Mouse (Mus musculus) granulocyte monocyte progenitor cell, adult 5-6 weeks (primary cell): ENCODE results near the gene Trappc6a. TPM values are rescaled to one million over a fixed set of nuclear protein-coding genes. Genes with fewer than 3 reads are reported as not detected.

Experiments
- ATAC-seq: replicated peaks from 2 replicates; pipeline ENCODE4 v1.8.0; 2016; ENCODE audit warnings: mild to moderate bottlenecking, moderate TSS enrichment, inconsistent platforms; ENCODE audit not compliant: poor library complexity, severe bottlenecking
- total RNA-seq, 2 experiments: library from RNA; stranded (forward) in 1 of 2; stranded (reverse) in 1 of 2; fragments of 200-712, 200-1000 nt in 1 of 2; fragments of >200 nt in 1 of 2; fragmentation: Nextera tagmentation in 1 of 2; gene quantifications; 2 replicates each; pipeline ENCODE4 v1.2.3; 2014 to 2017

Trappc6a gene
- total RNA-seq, 2 experiments from 2014 or later, result 28.2 to 83.4 TPM

DNA sequence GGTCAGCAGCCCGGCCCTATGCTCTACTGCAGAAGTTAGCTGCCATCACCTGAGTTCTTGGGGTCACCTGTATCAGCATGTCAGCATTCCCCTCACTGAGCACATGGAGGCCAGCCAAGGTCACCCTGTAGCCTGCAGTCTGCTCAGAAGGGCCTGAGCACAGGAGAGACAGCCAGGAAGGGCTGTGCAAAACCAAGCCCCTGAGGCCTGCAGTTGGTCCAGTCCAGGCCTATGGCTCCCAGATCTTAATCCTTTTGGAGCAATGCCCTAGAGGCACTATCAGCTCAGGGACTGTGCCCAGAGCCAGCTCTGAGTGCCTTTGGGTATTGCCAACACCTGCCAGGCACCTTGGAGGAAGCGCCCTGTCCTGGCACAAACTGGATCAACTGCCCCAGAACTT, 48.9 kb downstream of the Trappc6a start:
- ATAC-seq, result no peak

DNA sequence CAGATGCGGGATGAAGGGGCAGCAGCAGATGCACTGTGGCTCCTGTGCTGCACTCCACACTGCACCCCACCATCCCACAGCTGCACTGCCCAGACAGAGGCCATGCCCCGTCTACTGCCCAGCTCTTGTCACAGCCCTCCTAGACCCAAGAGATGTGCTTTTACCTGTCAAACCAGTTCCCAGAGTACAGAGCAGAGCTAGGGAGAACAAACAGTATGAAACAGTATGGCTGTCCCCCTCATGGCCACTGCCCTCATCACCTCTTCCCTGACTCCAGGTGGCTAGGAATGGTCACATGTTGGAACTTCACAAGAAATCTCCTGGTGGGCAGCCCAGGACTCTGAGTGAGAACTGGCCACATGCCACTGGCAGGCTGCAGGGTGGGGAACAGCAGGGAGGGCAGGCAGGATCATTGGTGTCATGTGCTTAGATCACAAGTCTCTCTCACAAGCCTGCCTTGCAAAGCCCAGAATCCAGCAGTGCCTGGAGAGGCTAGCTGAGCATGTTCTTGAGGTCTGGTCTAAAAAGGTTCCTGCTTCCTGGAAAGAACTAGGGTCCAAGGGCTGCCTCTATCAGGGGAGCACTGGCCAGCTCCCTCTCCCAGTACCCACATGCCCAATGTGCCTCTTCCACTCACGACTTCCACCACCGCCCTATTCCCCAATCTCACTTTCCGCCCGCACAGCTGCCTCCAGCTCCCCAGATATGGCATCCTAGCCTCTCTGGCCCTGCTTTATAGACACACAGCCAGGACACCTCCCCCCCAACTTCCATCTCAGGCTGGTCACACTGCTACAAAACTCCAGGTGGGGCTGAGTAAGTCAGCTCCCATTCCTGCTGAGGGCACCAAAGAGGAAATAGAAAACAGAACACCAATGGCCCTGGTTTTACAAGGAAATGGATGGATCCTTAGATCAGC, 50.0 kb downstream of the Trappc6a start:
- no peak for ATAC-seq

GRCm38 (mm10) chr7:19558965-19559364, 50.8 kb downstream of the Trappc6a start:
- peak; percentile 17; the same call in 1 of the 2 replicates for ATAC-seq

DNA sequence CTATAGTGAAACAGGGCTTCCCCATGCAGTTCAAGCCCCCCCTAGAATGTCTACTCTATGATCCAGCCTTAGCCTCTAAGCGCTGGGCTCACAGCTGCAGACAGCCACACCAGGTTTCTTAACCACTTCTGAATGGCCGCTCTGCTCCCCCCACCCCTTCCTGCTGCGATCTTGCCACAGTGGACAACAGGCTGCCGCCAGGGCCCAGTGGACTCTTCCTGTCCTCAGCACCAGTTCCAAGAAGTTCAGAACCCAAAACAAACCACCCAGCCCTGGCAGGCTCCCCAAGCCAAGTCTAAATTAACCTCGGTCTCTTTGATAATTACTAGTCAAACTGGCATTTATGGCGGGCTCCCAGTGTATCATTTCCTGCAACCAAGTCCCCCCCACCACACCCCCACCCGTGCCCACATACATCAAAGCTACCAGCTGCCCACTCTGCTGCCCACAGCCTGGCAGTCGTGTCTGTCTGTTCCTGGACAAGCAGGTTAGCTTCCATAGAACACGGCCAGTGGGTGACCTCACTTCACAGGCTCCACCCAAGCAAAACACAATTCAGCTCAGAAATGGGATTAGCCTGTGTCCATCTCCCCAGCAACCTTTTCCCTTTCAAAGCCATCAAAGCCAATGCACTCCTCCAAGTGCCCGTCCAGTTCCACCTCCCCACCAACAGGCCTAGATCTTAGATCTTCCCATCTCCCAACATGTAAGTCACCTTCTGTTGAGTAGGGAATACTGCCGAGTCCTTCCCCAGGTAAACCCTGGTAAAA, 52.5 kb downstream of the Trappc6a start:
- ATAC-seq, result peak; percentile 39

- no peak for ATAC-seq
Observed at GRCm38 (mm10) chr7:19561431-19561764, 53.2 kb downstream of the Trappc6a start.

DNA sequence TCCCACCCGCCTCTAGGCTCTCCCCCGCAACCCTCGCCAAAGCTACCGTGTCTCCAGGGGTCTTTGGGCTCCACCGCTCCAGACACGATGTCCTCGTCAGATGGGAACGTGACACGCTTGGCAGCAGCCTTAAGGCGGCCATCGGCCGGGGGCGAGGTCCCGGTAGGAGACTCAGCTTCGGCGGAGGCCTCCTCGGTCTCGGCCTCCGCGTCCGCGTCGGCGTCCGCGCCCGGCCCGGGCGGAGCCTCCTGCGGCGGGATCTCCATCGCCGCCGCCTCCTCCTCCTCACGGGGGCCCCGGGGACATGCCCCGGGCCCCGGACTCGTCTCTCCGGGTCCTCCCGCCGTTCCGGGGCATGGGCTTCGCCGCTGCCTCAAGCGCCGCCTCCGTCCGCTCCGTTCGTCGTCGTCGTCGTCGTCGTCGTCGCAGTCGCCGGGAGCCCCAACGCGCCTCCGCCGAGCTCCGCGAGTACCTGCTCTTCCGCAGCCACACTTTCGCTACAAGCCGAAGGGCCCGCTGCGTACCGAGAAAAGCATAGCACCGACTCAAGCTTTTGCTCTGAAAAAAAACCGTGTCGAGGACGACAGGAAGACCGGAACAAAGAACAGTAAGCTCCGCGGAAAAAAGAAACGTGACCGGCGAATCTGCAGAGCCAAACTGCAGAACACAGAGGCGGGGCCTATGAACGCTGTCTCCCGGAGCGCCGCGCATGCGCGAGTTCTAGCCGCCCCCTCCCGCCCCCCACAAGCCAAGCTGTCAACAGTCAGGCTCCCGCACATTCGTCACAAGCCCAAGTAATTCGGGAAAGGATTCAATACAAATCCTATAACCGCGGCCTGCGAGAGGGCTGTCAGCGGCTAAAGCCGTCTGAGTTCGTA, 53.8 kb downstream of the Trappc6a start:
- ATAC-seq, result peak; percentile 76

GRCm38 (mm10) chr7:19562643-19563410, 54.6 kb downstream of the Trappc6a start, which contains the start of gene Ppp1r37:
TSS of gene Ppp1r37 (minus strand) at chr7:19563076.
- ATAC-seq, result no peak

- ATAC-seq, result no peak
Observed at GRCm38 (mm10) chr7:19563884-19564283, 55.7 kb downstream of the Trappc6a start.

- no peak for ATAC-seq
Observed at GRCm38 (mm10) chr7:19564455-19564854, 56.3 kb downstream of the Trappc6a start.

Other genes with a start within 250 kb of the Trappc6a start
- 60.7 and 70.5 TPM in 2 replicates for gene Vasp, start 236.6 kb upstream of the Trappc6a start, total RNA-seq (2014; fragmentation: Nextera tagmentation)
- 52.8 and 63.3 TPM in 2 replicates for gene Vasp, start 236.6 kb upstream of the Trappc6a start, total RNA-seq (2017)
- not detected in 2 replicates for gene Ppm1n, start 228.3 kb upstream of the Trappc6a start, total RNA-seq (2014; fragmentation: Nextera tagmentation)
- not detected in 2 replicates for gene Ppm1n, start 228.3 kb upstream of the Trappc6a start, total RNA-seq (2017)
- not detected in 2 replicates for gene Rtn2, start 225.8 kb upstream of the Trappc6a start, total RNA-seq (2014; fragmentation: Nextera tagmentation)
- not detected in 2 replicates for gene Rtn2, start 225.8 kb upstream of the Trappc6a start, total RNA-seq (2017)
- 8.1 and 13.7 TPM in 2 replicates for gene Fosb, start 198.3 kb upstream of the Trappc6a start, total RNA-seq (2014; fragmentation: Nextera tagmentation)
- 19.3 and 24.4 TPM in 2 replicates for gene Fosb, start 198.3 kb upstream of the Trappc6a start, total RNA-seq (2017)
- gene Ercc1, start 163.6 kb upstream of the Trappc6a start, total RNA-seq (2014; fragmentation: Nextera tagmentation), result 12.4 and 42.8 TPM in 2 replicates
- 29.4 and 34.9 TPM in 2 replicates for gene Ercc1, start 163.6 kb upstream of the Trappc6a start, total RNA-seq (2017)
- 20.3 and 26.1 TPM in 2 replicates for gene Cd3eap, start 148.9 kb upstream of the Trappc6a start, total RNA-seq (2014; fragmentation: Nextera tagmentation)
- gene Cd3eap, start 148.9 kb upstream of the Trappc6a start, total RNA-seq (2017), result 23.2 and 39.9 TPM in 2 replicates
- gene Ppp1r13l, start 148.6 kb upstream of the Trappc6a start, total RNA-seq (2014; fragmentation: Nextera tagmentation), result 1.8 and 1.9 TPM in 2 replicates
- 0.26 and 0.57 TPM in 2 replicates for gene Ppp1r13l, start 148.6 kb upstream of the Trappc6a start, total RNA-seq (2017)
- gene Ercc2, start 126.4 kb upstream of the Trappc6a start, total RNA-seq (2014; fragmentation: Nextera tagmentation), result 10.7 and 26.9 TPM in 2 replicates
- 29.8 and 31.9 TPM in 2 replicates for gene Ercc2, start 126.4 kb upstream of the Trappc6a start, total RNA-seq (2017)
- not detected in 2 replicates for gene Klc3, start 104.3 kb upstream of the Trappc6a start, total RNA-seq (2014; fragmentation: Nextera tagmentation)
- gene Klc3, start 104.3 kb upstream of the Trappc6a start, total RNA-seq (2017), result not detected in 2 replicates
- 0.85 TPM in 1 of 2 replicates, not detected in the other for gene Ckm, start 103.6 kb upstream of the Trappc6a start, total RNA-seq (2014; fragmentation: Nextera tagmentation)
- 1.5 and 3.0 TPM in 2 replicates for gene Ckm, start 103.6 kb upstream of the Trappc6a start, total RNA-seq (2017)
- 9.1 and 10.8 TPM in 2 replicates for gene Mark4, start 49.6 kb upstream of the Trappc6a start, total RNA-seq (2014; fragmentation: Nextera tagmentation)
- gene Mark4, start 49.6 kb upstream of the Trappc6a start, total RNA-seq (2017), result 2.5 and 3.8 TPM in 2 replicates
- gene Exoc3l2, start 45.1 kb upstream of the Trappc6a start, total RNA-seq (2014; fragmentation: Nextera tagmentation), result 1.0 and 2.5 TPM in 2 replicates
- 0.95 TPM in 1 of 2 replicates, not detected in the other for gene Exoc3l2, start 45.1 kb upstream of the Trappc6a start, total RNA-seq (2017)
- gene Bloc1s3, start within 50 bp of the Trappc6a start, total RNA-seq (2014; fragmentation: Nextera tagmentation), result 3.1 and 4.5 TPM in 2 replicates
- gene Bloc1s3, start within 50 bp of the Trappc6a start, total RNA-seq (2017), result 0.60 and 1.0 TPM in 2 replicates
- gene Nkpd1, start 9.4 kb downstream of the Trappc6a start, total RNA-seq (2014; fragmentation: Nextera tagmentation), result not detected in 2 replicates
- gene Nkpd1, start 9.4 kb downstream of the Trappc6a start, total RNA-seq (2017), result not detected in 2 replicates
- 29.7 and 32.3 TPM in 2 replicates for gene Ppp1r37, start 54.7 kb downstream of the Trappc6a start, total RNA-seq (2014; fragmentation: Nextera tagmentation)
- gene Ppp1r37, start 54.7 kb downstream of the Trappc6a start, total RNA-seq (2017), result 11.9 and 17.8 TPM in 2 replicates
- gene Zfp296, start 68.9 kb downstream of the Trappc6a start, total RNA-seq (2014; fragmentation: Nextera tagmentation), result 3.9 and 7.0 TPM in 2 replicates
- gene Zfp296, start 68.9 kb downstream of the Trappc6a start, total RNA-seq (2017), result 3.8 and 3.9 TPM in 2 replicates
- gene Gemin7, start 69.2 kb downstream of the Trappc6a start, total RNA-seq (2014; fragmentation: Nextera tagmentation), result 66.1 and 70.9 TPM in 2 replicates
- 37.8 and 44.3 TPM in 2 replicates for gene Gemin7, start 69.2 kb downstream of the Trappc6a start, total RNA-seq (2017)
- 24.2 and 40.8 TPM in 2 replicates for gene Clasrp, start 96.1 kb downstream of the Trappc6a start, total RNA-seq (2014; fragmentation: Nextera tagmentation)
- 19.6 TPM in 2 replicates for gene Clasrp, start 96.1 kb downstream of the Trappc6a start, total RNA-seq (2017)
- gene Relb, start 121.0 kb downstream of the Trappc6a start, total RNA-seq (2014; fragmentation: Nextera tagmentation), result 1.2 TPM in 1 of 2 replicates, not detected in the other
- gene Relb, start 121.0 kb downstream of the Trappc6a start, total RNA-seq (2017), result 1.4 and 1.9 TPM in 2 replicates
- 29.9 and 41.7 TPM in 2 replicates for gene Clptm1, start 156.6 kb downstream of the Trappc6a start, total RNA-seq (2014; fragmentation: Nextera tagmentation)
- gene Clptm1, start 156.6 kb downstream of the Trappc6a start, total RNA-seq (2017), result 32.0 and 36.5 TPM in 2 replicates
- gene Apoc2, start 169.5 kb downstream of the Trappc6a start, total RNA-seq (2014; fragmentation: Nextera tagmentation), result 3.3 and 5.9 TPM in 2 replicates
- 1.3 TPM in 1 of 2 replicates, not detected in the other for gene Apoc2, start 169.5 kb downstream of the Trappc6a start, total RNA-seq (2017)
- not detected in 2 replicates for gene Gm44805, start 173.0 kb downstream of the Trappc6a start, total RNA-seq (2014; fragmentation: Nextera tagmentation)
- gene Gm44805, start 173.0 kb downstream of the Trappc6a start, total RNA-seq (2017), result not detected in 2 replicates
- not detected in 2 replicates for gene Apoc4, start 173.1 kb downstream of the Trappc6a start, total RNA-seq (2014; fragmentation: Nextera tagmentation)
- gene Apoc4, start 173.1 kb downstream of the Trappc6a start, total RNA-seq (2017), result not detected in 2 replicates
- gene Apoc1, start 184.3 kb downstream of the Trappc6a start, total RNA-seq (2014; fragmentation: Nextera tagmentation), result 10.3 and 17.9 TPM in 2 replicates
- 0.57 and 10.6 TPM in 2 replicates for gene Apoc1, start 184.3 kb downstream of the Trappc6a start, total RNA-seq (2017)
- 21.9 and 23.5 TPM in 2 replicates for gene Apoe, start 190.8 kb downstream of the Trappc6a start, total RNA-seq (2014; fragmentation: Nextera tagmentation)
- gene Apoe, start 190.8 kb downstream of the Trappc6a start, total RNA-seq (2017), result 59.3 and 90.6 TPM in 2 replicates
- gene Tomm40, start 207.0 kb downstream of the Trappc6a start, total RNA-seq (2014; fragmentation: Nextera tagmentation), result 70.2 and 76.7 TPM in 2 replicates
- 36.2 and 47.0 TPM in 2 replicates for gene Tomm40, start 207.0 kb downstream of the Trappc6a start, total RNA-seq (2017)
- 1.7 and 2.0 TPM in 2 replicates for gene Nectin2, start 242.1 kb downstream of the Trappc6a start, total RNA-seq (2014; fragmentation: Nextera tagmentation)
- 1.6 and 1.8 TPM in 2 replicates for gene Nectin2, start 242.1 kb downstream of the Trappc6a start, total RNA-seq (2017)